Mouse (Mus musculus) urinary bladder, postnatal 14 days (tissue): ENCODE results near the gene Mb.

Experiments used
- DNase-seq: peaks from one replicate; pipeline ENCODE4 v3.0.0; 2021; ENCODE audit warnings: low spot score

Mb gene

DNA sequence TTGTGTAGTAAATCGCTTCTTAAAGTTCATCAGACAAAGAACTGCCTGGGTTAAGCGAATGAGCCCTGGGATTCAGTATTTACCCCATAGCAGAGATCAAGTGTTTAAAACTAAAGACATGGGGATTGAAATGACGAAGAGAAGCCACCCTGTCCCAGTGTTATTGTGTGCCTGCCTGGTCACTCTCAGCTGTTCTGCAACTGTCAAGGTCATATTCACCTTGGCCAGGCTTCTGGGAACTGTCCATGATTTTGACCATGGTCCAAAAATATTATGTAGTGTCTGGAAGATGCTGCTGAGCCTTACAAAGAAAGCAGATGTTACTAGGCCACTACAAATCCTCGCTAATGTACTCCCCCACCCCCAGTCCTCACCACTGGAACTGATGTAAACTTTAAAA is 70.7 kb downstream of the Mb start:
- no peak for DNase-seq

DNA sequence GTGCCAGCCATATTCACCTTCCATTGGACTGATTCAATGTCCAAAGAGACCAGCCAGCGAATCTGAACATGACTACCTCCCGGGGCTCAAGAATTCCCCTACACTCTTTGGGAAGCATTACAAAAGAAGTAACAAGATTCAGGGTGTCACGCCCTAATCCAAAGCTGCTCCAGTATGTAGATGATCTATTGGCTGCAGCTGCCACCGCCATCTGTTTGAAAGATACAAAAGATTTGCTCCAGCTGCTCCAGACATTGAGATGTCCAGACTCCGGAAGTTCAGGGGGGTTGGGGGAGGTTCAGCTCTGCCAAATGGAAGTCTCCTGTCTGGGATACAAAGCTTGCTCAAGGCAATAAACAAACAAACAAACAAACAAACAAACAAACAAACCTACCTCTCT is 73.9 kb downstream of the Mb start:
- DNase-seq = no peak

DNA sequence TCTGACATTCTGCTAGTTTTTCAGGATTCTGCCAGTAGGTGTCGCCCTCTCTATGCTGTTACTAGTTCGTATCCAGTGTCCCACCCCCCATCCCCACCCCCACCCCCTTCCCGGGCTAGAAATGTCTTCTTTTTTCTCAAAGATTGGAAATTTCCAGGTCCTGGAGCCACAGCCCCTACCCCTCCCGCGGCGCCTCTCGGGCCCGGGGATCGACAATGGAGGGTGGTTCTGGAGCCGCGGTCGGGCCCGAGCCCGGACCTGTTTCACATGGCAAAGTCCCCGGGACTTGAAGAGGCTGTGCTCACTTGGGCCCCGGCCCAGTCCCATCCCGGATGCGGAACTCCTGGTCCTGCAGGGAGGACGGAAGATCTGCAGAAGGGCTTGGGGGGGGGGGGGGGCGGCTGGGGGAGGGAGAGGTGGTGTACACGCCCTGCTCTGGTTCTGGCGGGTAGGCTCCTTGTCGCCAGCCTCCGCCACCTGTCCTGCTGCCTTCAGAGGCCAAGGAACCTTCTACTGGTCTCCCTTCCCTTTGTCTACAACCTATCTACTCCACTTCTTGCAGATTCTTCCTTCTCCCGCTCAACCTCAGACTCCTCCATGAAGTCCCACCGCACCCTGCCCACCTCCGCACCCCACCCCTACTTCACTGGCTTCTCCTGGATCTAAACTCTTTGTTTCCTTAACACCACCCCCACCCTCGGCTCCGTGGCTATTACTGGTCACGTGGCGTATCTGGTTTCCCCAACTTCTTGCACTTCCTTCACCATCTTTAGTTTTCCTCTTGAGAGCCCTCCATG is 76.4 kb downstream of the Mb start:
- peak; percentile 89 for DNase-seq

DNA sequence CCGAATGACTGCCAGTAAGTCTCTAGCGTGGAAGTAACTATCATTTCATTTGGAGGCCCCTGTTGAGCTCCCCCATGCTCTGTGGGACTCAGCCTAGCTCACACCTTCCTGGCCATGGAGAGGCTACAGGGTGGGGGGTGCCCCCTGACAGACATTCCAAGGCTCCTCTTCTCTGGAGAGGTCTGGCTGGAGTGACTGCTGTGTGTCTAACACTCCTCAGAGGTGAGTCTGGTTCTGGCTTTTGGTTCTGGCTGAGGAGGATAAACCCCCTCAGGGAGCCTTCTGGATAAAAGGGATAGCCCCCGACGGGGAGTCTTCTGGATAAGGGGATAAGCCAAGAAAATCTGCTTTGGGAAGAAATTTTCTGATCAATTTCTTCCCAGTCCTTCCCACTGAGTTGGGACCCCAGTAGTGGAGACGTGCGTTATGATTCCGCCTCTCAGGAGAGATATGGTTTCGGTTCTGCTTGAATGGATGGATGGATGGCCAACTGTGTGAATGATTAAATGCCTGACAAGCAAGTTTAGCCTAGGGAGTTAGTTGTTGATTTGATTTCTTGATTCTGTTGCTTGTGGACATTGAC is 77.1 kb downstream of the Mb start:
- DNase-seq = no peak

DNA sequence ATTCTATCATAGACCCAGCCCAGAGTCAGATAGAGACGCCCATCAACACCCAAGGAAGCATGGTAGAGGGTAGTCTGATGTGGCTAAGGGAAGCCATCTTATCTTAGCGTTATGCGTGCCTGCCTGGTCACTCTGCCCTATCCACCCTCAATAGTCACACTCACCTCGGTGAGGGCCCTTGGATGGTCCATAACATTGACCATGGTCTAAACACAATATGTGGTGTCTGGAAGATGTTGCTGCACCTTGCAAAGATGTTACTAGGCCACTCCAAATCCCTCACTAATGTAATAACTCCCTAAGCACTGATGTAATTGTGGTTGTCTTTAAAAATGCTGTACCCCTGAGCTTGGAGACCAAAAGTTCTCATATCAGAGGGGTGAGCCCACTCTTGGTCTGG is 77.8 kb downstream of the Mb start:
- DNase-seq = no peak
